Mouse (Mus musculus): ENCODE measurements around the gene Eif3b. TPM values are rescaled to one million over a fixed set of nuclear protein-coding genes. Genes with fewer than 3 reads are reported as not detected.
"Not testable (repeated sequence)": the region's sequence is repeated elsewhere in the genome, so short reads cannot be mapped to it uniquely, and the experiment has no call there.

Gene Eif3b
- total and polyA plus RNA-seq, 2 experiments from 2014 or later, result 43.8 to 63.2 TPM

DNA sequence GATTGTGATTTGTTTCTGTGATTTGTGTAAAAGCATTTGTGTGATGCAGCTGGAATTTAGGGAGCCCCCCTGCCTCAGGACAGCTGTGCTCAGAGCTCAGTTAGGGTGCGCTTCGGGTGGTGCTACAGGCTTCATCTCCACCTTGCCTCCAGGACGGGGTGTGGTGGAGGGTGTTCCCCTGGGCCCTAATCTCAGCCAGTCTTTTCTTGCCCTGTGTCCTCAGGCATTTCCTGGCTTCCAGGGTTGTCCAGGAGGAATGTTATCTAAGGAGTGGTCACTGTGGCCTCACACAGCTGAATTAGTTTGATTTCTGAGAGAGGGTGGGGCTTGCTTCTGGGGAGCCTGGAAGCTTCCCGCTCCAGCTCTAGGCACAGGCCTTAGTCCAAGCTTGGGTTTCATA is 24.9 kb downstream of the Eif3b start:
- ATAC-seq (no peak), DNase-seq (ENCODE audit: low spot score) (no peak)
- Histone ChIP-seq H3K4me3 (ENCODE audit: low read length) (no peak overlapping the region), H3K9ac (replicated peaks; ENCODE audit: low read length) (no peak overlapping the region), H3K36me3 (ENCODE audit: insufficient read depth, low read length) (peaks cover 43% of the 10 kb centered on the region), H3K27ac (no peak overlapping the region), H3K27me3 (ENCODE audit: insufficient read depth, low read length) (no peaks in the 10 kb centered on the region), H3K9me3 (ENCODE audit: low read length) (no peaks in the 10 kb centered on the region), H3K4me1 (ENCODE audit: insufficient read depth, low read length) (no peaks in the 10 kb centered on the region), H3K4me2 (ENCODE audit: low read depth, low read length) (no peak overlapping the region)
- TF ChIP-seq CTCF (IDR thresholded peaks at IDR 0.05; ENCODE audit: low read depth), result no peak
- 86% methylated on average over 4 of the region's 4 CpGs for WGBS

DNA sequence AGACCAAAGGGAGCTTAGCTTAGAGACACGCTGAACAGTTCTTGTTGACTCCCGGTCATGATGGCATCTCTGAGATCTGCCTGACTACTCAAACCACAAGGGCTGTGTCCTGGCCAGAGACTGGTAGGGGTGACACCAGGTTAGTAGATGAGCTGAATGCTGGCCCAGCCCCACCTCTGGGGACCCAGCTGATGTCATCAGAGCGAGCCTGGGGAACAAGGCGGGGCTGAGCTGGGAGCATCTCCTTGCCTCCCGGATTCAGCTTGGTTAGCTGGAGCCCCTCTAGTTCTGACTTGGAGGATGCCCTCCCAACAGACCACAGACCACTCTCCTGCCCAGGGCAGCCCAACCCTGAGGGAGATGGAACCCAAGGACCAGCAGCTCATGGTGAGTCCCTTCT is 26.2 kb downstream of the Eif3b start, which contains the start of gene Gm4869:
Gene Gm4869, plus strand, starts transcription at position 301 of the 400 bp plus-strand sequence.
- DNase-seq (ENCODE audit: low spot score), result no peak
- peaks cover 34% of the 10 kb centered on the region for H3K36me3 ChIP-seq (ENCODE audit: insufficient read depth, low read length)
- no peak within 1 kb of the TSS for H3K27ac ChIP-seq
- no peaks in the 10 kb centered on the region for H3K9me3 ChIP-seq (ENCODE audit: low read length)
- no peak within 1 kb of the TSS for H3K9ac ChIP-seq (replicated peaks; ENCODE audit: low read length)
- no peak within 1 kb of the TSS for H3K4me3 ChIP-seq (ENCODE audit: low read length)
- no peak for ATAC-seq
- WGBS, result 89% methylated on average over 5 of the region's 5 CpGs
- no peaks in the 10 kb centered on the region for H3K4me1 ChIP-seq (ENCODE audit: insufficient read depth, low read length)
- H3K4me2 ChIP-seq (ENCODE audit: low read depth, low read length), result no peak within 1 kb of the TSS
- no peak for TF ChIP-seq CTCF (IDR thresholded peaks at IDR 0.05; ENCODE audit: low read depth)
- no peaks in the 10 kb centered on the region for H3K27me3 ChIP-seq (ENCODE audit: insufficient read depth, low read length)

- H3K9me3 ChIP-seq (ENCODE audit: low read length), result no peaks in the 10 kb centered on the region
- H3K27ac ChIP-seq, result no peak overlapping the region
- DNase-seq (ENCODE audit: low spot score), result no peak
- no peaks in the 10 kb centered on the region for H3K4me1 ChIP-seq (ENCODE audit: insufficient read depth, low read length)
- no peaks in the 10 kb centered on the region for H3K27me3 ChIP-seq (ENCODE audit: insufficient read depth, low read length)
- peaks cover 27% of the 10 kb centered on the region for H3K36me3 ChIP-seq (ENCODE audit: insufficient read depth, low read length)
- no peak overlapping the region for H3K4me2 ChIP-seq (ENCODE audit: low read depth, low read length)
- WGBS, result 79% methylated on average over 7 of the region's 7 CpGs
- no peak overlapping the region for H3K9ac ChIP-seq (replicated peaks; ENCODE audit: low read length)
- no peak overlapping the region for H3K4me3 ChIP-seq (ENCODE audit: low read length)
- TF ChIP-seq CTCF (IDR thresholded peaks at IDR 0.05; ENCODE audit: low read depth), result no peak
- ATAC-seq, result no peak
Measured at GRCm38 (mm10) chr5:140446054-140446453, 26.9 kb downstream of the Eif3b start.

DNA sequence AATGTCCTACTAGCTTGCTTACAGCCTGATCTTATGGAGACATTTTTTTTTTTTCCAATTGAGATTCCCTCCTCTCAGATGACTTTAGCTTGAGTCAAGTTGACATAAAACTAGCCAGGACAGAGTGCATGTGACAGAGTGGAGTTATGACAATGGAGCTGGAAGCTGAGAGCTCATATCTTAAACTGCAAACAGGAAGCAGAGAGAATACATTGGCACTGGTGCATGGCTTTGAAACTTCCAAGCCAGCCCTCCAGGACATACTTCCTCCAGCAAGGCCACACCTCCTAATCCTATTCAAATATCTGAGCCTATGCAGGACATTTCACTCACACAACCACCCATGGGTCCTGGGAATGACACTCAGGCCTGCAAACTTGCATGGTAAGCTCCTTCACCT is 35.4 kb downstream of the Eif3b start:
- H3K36me3 ChIP-seq (ENCODE audit: insufficient read depth, low read length), result no peaks in the 10 kb centered on the region
- ATAC-seq (no peak), DNase-seq (ENCODE audit: low spot score) (no peak)
- H3K9me3 ChIP-seq (ENCODE audit: low read length), result no peaks in the 10 kb centered on the region
- no peak overlapping the region for H3K4me2 ChIP-seq (ENCODE audit: low read depth, low read length)
- no peak overlapping the region for H3K27ac ChIP-seq
- no peak overlapping the region for H3K4me3 ChIP-seq (ENCODE audit: low read length)
- H3K27me3 ChIP-seq (ENCODE audit: insufficient read depth, low read length), result no peaks in the 10 kb centered on the region
- no peak for TF ChIP-seq CTCF (IDR thresholded peaks at IDR 0.05; ENCODE audit: low read depth)
- no peak overlapping the region for H3K9ac ChIP-seq (replicated peaks; ENCODE audit: low read length)
- H3K4me1 ChIP-seq (ENCODE audit: insufficient read depth, low read length), result no peaks in the 10 kb centered on the region

DNA sequence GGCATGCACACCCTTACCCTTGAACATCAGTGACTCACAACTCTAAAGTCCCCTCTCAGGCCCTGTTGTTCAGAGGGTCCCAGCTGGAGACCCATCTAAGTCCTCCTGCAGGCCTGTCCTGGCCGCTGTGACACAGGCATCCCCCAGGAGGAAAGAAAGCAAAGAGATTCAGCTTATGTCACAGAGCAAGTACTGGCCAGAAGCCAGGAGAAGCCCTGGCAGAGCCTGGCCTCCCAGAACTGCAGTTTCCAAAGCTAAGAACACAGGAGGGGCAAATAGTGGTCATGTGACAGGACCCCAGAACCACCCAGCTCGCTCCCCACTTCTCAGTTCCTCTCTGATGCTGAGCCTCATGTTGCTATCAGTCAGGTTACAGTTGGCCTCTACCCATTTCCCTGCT is 36.3 kb downstream of the Eif3b start:
- no peak overlapping the region for H3K9ac ChIP-seq (replicated peaks; ENCODE audit: low read length)
- no peaks in the 10 kb centered on the region for H3K4me1 ChIP-seq (ENCODE audit: insufficient read depth, low read length)
- no peak overlapping the region for H3K27ac ChIP-seq
- no peak for TF ChIP-seq CTCF (IDR thresholded peaks at IDR 0.05; ENCODE audit: low read depth)
- no peaks in the 10 kb centered on the region for H3K36me3 ChIP-seq (ENCODE audit: insufficient read depth, low read length)
- H3K4me3 ChIP-seq (ENCODE audit: low read length), result no peak overlapping the region
- no peaks in the 10 kb centered on the region for H3K9me3 ChIP-seq (ENCODE audit: low read length)
- DNase-seq (ENCODE audit: low spot score), result peak; percentile 57
- no peaks in the 10 kb centered on the region for H3K27me3 ChIP-seq (ENCODE audit: insufficient read depth, low read length)
- ATAC-seq, result no peak
- no peak overlapping the region for H3K4me2 ChIP-seq (ENCODE audit: low read depth, low read length)
- 45% methylated on average over 2 of the region's 2 CpGs for WGBS

DNA sequence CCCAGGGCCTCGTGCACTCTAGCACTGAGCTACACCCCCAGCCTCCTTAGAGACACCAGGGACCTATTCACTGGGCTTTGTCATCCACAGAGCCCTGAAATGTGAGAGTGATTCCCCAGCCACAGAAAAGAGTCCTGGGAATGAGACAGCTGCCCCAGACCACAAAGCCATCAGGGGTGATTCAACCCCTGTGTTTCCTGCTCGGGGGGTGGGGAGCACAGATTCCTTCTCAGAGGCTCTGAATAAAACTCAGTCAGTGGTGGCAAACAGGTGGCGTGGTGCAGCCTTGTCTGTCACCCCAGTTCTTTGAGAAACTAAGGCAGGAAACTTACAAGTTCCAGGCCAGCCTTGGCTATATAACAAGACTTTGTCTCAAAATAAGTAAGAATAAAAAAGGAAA is 42.3 kb downstream of the Eif3b start:
- no peak for TF ChIP-seq CTCF (IDR thresholded peaks at IDR 0.05; ENCODE audit: low read depth)
- no peaks in the 10 kb centered on the region for H3K9me3 ChIP-seq (ENCODE audit: low read length)
- 79% methylated on average over 3 of the region's 3 CpGs for WGBS
- H3K9ac ChIP-seq (replicated peaks; ENCODE audit: low read length), result no peak overlapping the region
- H3K27me3 ChIP-seq (ENCODE audit: insufficient read depth, low read length), result no peaks in the 10 kb centered on the region
- no peak overlapping the region for H3K27ac ChIP-seq
- H3K4me1 ChIP-seq (ENCODE audit: insufficient read depth, low read length), result no peaks in the 10 kb centered on the region
- H3K4me3 ChIP-seq (ENCODE audit: low read length), result no peak overlapping the region
- H3K4me2 ChIP-seq (ENCODE audit: low read depth, low read length), result no peak overlapping the region
- DNase-seq (ENCODE audit: low spot score) (no peak), ATAC-seq (no peak)
- no peaks in the 10 kb centered on the region for H3K36me3 ChIP-seq (ENCODE audit: insufficient read depth, low read length)

- H3K9ac ChIP-seq (replicated peaks; ENCODE audit: low read length); H3K4me1 ChIP-seq (ENCODE audit: insufficient read depth, low read length); H3K27ac ChIP-seq; H3K36me3 ChIP-seq (ENCODE audit: insufficient read depth, low read length); ATAC-seq; H3K4me3 ChIP-seq (ENCODE audit: low read length); DNase-seq (ENCODE audit: low spot score); H3K27me3 ChIP-seq (ENCODE audit: insufficient read depth, low read length); H3K4me2 ChIP-seq (ENCODE audit: low read depth, low read length); H3K9me3 ChIP-seq (ENCODE audit: low read length): not testable (repeated sequence)
- 86% methylated on average over 2 of the region's 2 CpGs for WGBS
Measured at GRCm38 (mm10) chr5:140463151-140463550, 44.0 kb downstream of the Eif3b start.
